Mouse (Mus musculus) kidney, embryonic 14.5 days (tissue): ENCODE results near the gene Exosc6. TPM values are rescaled to one million over a fixed set of nuclear protein-coding genes. Genes with fewer than 3 reads are reported as not detected.
"Not testable (repeated sequence)": the region's sequence is repeated elsewhere in the genome, so short reads cannot be mapped to it uniquely, and the experiment has no call there.

Experiments used
- ATAC-seq: fragments of 200-750 bp; cut with Nextera tagmentation; 2 replicates; pipeline ENCODE4 v1.8.0; 2017; ENCODE audit warnings: moderate number of reproducible peaks, mild to moderate bottlenecking, moderate TSS enrichment, moderate library complexity; ENCODE audit not compliant: low FRiP score, low TSS enrichment
- H3K27ac ChIP-seq: fragments of 300-500 bp; sonication (generic); 2 replicates; pipeline ENCODE4 v1.5.1; 2014; ENCODE audit warnings: low read depth, mild to moderate bottlenecking, low read length, moderate library complexity, mixed read lengths
- H3K27me3 ChIP-seq: fragments of 300-500 bp; sonication (generic); 2 replicates; pipeline ENCODE4 v1.6.1; 2014; ENCODE audit warnings: mild to moderate bottlenecking, low read length; ENCODE audit not compliant: control insufficient read depth, insufficient read depth
- H3K36me3 ChIP-seq: fragments of 300-500 bp; sonication (generic); 2 replicates; pipeline ENCODE4 v1.6.1; 2014; ENCODE audit warnings: low read length, mixed read lengths; ENCODE audit not compliant: control insufficient read depth, insufficient read depth
- H3K4me1 ChIP-seq: fragments of 300-500 bp; sonication (generic); 2 replicates; pipeline ENCODE4 v1.6.1; 2014; ENCODE audit warnings: low read length, mixed read lengths; ENCODE audit not compliant: control insufficient read depth, insufficient read depth
- H3K4me2 ChIP-seq: fragments of 300-500 bp; sonication (generic); replicated peaks from 2 replicates; pipeline ENCODE4 v1.6.1; 2014; ENCODE audit warnings: low read depth, mild to moderate bottlenecking, low read length
- H3K4me3 ChIP-seq: fragments of 300-500 bp; sonication (generic); 2 replicates; pipeline ENCODE4 v1.5.1; 2014; ENCODE audit warnings: mild to moderate bottlenecking, low read length
- H3K9ac ChIP-seq: fragments of 300-500 bp; sonication (generic); 2 replicates; pipeline ENCODE4 v1.6.1; 2014; ENCODE audit warnings: low read depth, mild to moderate bottlenecking, low read length, moderate library complexity
- H3K9me3 ChIP-seq: fragments of 300-500 bp; sonication (generic); 2 replicates; pipeline ENCODE4 v1.6.1; 2016; ENCODE audit warnings: low read length; ENCODE audit not compliant: control insufficient read depth
- WGBS: fragments of 180-500 bp; shearing (Covaris S2); extraction: QIAGEN DNeasy Blood & Tissue Kit; methylation state at CpG from one replicate; pipeline ENCODE4 v1.1.7; 2014; 5-methylcytosine and 5-hydroxymethylcytosine counted together
- polyA plus RNA-seq: library from polyadenylated mRNA; unstranded; fragments of >200 nt; fragmentation: Nextera tagmentation; extraction: Ambion mirVana; gene quantifications from 2 replicates; pipeline ENCODE4 v1.2.1, GENCODE M21; 2014

Gene Exosc6
- polyA plus RNA-seq, 1 experiment from 2014 or later = 53.3 TPM

- Histone ChIP-seq H3K4me2 (no peak overlapping the region), H3K9ac (no peak overlapping the region), H3K27ac (no peak overlapping the region), H3K9me3 (no peaks in the 10 kb centered on the region), H3K4me3 (no peak overlapping the region), H3K27me3 (no peaks in the 10 kb centered on the region), H3K36me3 (no peaks in the 10 kb centered on the region), H3K4me1 (no peaks in the 10 kb centered on the region)
- ATAC-seq = no peak
- WGBS = 32% methylated on average over 10 of the region's 10 CpGs
These were observed 11.3 kb downstream of the Exosc6 start for GRCm38 (mm10) chr8:111067439-111067838.

- ATAC-seq, H3K4me2 ChIP-seq, H3K27ac ChIP-seq, H3K4me3 ChIP-seq, H3K27me3 ChIP-seq, H3K36me3 ChIP-seq, H3K9ac ChIP-seq, H3K9me3 ChIP-seq, H3K4me1 ChIP-seq: not testable (repeated sequence)
- 91% methylated on average over 9 of the region's 9 CpGs for WGBS
These were observed 12.5 kb downstream of the Exosc6 start for GRCm38 (mm10) chr8:111068660-111069059.

- no peak for ATAC-seq
- H3K36me3 ChIP-seq = no peaks in the 10 kb centered on the region
- no peak overlapping the region for H3K4me2 ChIP-seq
- no peaks in the 10 kb centered on the region for H3K9me3 ChIP-seq
- no peak overlapping the region for H3K9ac ChIP-seq
- H3K4me3 ChIP-seq = no peak overlapping the region
- H3K4me1 ChIP-seq = peaks cover 4% of the 10 kb centered on the region; the same call in 1 of the 2 replicates
- H3K27ac ChIP-seq = no peak overlapping the region
- WGBS = 78% methylated on average over 3 of the region's 3 CpGs
- H3K27me3 ChIP-seq = no peaks in the 10 kb centered on the region
These were observed 19.8 kb downstream of the Exosc6 start for GRCm38 (mm10) chr8:111075926-111076325.

- H3K36me3 ChIP-seq = no peaks in the 10 kb centered on the region
- ATAC-seq = peak; percentile 32
- 44% methylated on average over 5 of the region's 5 CpGs for WGBS
- H3K27me3 ChIP-seq = no peaks in the 10 kb centered on the region
- H3K4me1 ChIP-seq = peaks cover 15% of the 10 kb centered on the region
- H3K27ac ChIP-seq = peak overlapping the region; percentile 86
- H3K4me2 ChIP-seq = peak overlapping the region; percentile 42
- 0 out of 2 replicates have a peak overlapping the region, but pooled peaks have one; percentile 55 for H3K9ac ChIP-seq
- H3K9me3 ChIP-seq = no peaks in the 10 kb centered on the region
- peak overlapping the region; percentile 32; the same call in 1 of the 2 replicates for H3K4me3 ChIP-seq
These were observed 23.3 kb downstream of the Exosc6 start for GRCm38 (mm10) chr8:111079461-111079860.

GRCm38 (mm10) chr8:111079861-111080271 is 23.7 kb downstream of the Exosc6 start:
- Histone ChIP-seq H3K4me3 (peak overlapping the region; percentile 32; the same call in 1 of the 2 replicates), H3K9ac (0 out of 2 replicates have a peak overlapping the region, but pooled peaks have one; percentile 55), H3K4me2 (peak overlapping the region; percentile 42), H3K4me1 (peaks cover 15% of the 10 kb centered on the region), H3K36me3 (no peaks in the 10 kb centered on the region), H3K27ac (peak overlapping the region; percentile 86), H3K27me3 (no peaks in the 10 kb centered on the region), H3K9me3 (no peaks in the 10 kb centered on the region)
- peak; percentile 78 for ATAC-seq
- WGBS = 12% methylated on average over 6 of the region's 6 CpGs

- no peaks in the 10 kb centered on the region for H3K9me3 ChIP-seq
- peak overlapping the region; percentile 55 for H3K9ac ChIP-seq
- peak overlapping the region; percentile 42 for H3K4me2 ChIP-seq
These were observed 25.6 kb downstream of the Exosc6 start for GRCm38 (mm10) chr8:111081580-111082258.

GRCm38 (mm10) chr8:111083936-111084335 is 27.8 kb downstream of the Exosc6 start:
- not testable (repeated sequence) for H3K27me3 ChIP-seq, H3K9me3 ChIP-seq, H3K4me3 ChIP-seq, ATAC-seq, H3K9ac ChIP-seq, H3K27ac ChIP-seq, H3K4me2 ChIP-seq, H3K36me3 ChIP-seq
- H3K4me1 ChIP-seq = peaks cover 15% of the 10 kb centered on the region
- WGBS = 91% methylated on average over 5 of the region's 5 CpGs

More at GRCm38 (mm10) chr8:111081580-111082258, 25.6 kb downstream of the Exosc6 start:
- Histone ChIP-seq H3K4me3 (peak overlapping the region; percentile 32), H3K4me1 (peaks cover 15% of the 10 kb centered on the region), H3K27me3 (no peaks in the 10 kb centered on the region), H3K36me3 (no peaks in the 10 kb centered on the region), H3K27ac (peak overlapping the region; percentile 86)
- 39% methylated on average over 12 of the region's 12 CpGs for WGBS
- peak; percentile 86 for ATAC-seq

GRCm38 (mm10) chr8:111090126-111090525 is 34.0 kb downstream of the Exosc6 start:
- WGBS = 5% methylated on average over 2 of the region's 2 CpGs
- no peak for ATAC-seq

GRCm38 (mm10) chr8:111091706-111092105 is 35.6 kb downstream of the Exosc6 start:
- H3K27ac ChIP-seq = no peak overlapping the region
- 0 out of 2 replicates have a peak, but pooled peaks cover 5% of the 10 kb centered on the region for H3K4me1 ChIP-seq
- no peak overlapping the region for H3K4me2 ChIP-seq
- no peaks in the 10 kb centered on the region for H3K27me3 ChIP-seq
- no peak for ATAC-seq
- no peaks in the 10 kb centered on the region for H3K36me3 ChIP-seq
- H3K9me3 ChIP-seq = no peaks in the 10 kb centered on the region
- no peak overlapping the region for H3K4me3 ChIP-seq
- 75% methylated on average over 7 of the region's 7 CpGs for WGBS
- H3K9ac ChIP-seq = no peak overlapping the region

More at GRCm38 (mm10) chr8:111090126-111090525, 34.0 kb downstream of the Exosc6 start:
- H3K9me3 ChIP-seq = no peaks in the 10 kb centered on the region
- no peak overlapping the region for H3K4me2 ChIP-seq
- no peaks in the 10 kb centered on the region for H3K4me1 ChIP-seq
- H3K9ac ChIP-seq = no peak overlapping the region
- H3K36me3 ChIP-seq = no peaks in the 10 kb centered on the region
- H3K4me3 ChIP-seq = no peak overlapping the region
- H3K27me3 ChIP-seq = no peaks in the 10 kb centered on the region
- no peak overlapping the region for H3K27ac ChIP-seq
